Mouse (Mus musculus) stomach, postnatal 0 days (tissue): ENCODE measurements at regions not wholly inside any gene's neighbourhood (a gene's known extent, or its start where the extent isn't known, plus 50 kb on each side); places are given as distances from the start of the nearest gene placed in this dataset.

Source experiments
- CTCF ChIP-seq: IDR thresholded peaks from 2 replicates; pipeline ENCODE4 v1.5.1; 2016; ENCODE audit warnings: antibody characterized with exemption, low read depth, mild to moderate bottlenecking, moderate library complexity
- EP300 ChIP-seq: optimal IDR thresholded peaks from 2 replicates; pipeline ENCODE3; 2016; ENCODE audit warnings: antibody characterized with exemption

- no peak for TF ChIP-seq CTCF
- no peak for TF ChIP-seq EP300
Observed at GRCm38 (mm10) chr3:56475529-56476527, 292.3 kb upstream of the Nbea start.
